Mouse (Mus musculus): ENCODE results near the gene Prune1. TPM values are rescaled to one million over a fixed set of nuclear protein-coding genes. Genes with fewer than 3 reads are reported as not detected.

The Prune1 gene
- 10 to 100 TPM; 31.6 to 32.7 TPM for total RNA-seq (2021)
- long read RNA-seq, experiment 1, transcript Prune1-201 (8 exons, 3,140 nt), result major isoform, 9 of 15 reads
- long read RNA-seq, experiment 1, partial matches to known transcripts, result 2 of 15 reads
- long read RNA-seq, experiment 1, other reads (novel, unspliced or antisense), result 4 of 15 reads
- long read RNA-seq, experiment 2, transcript Prune1-201 (8 exons, 3,140 nt), result major isoform, 9 of 22 reads
- long read RNA-seq, experiment 2, partial matches to known transcripts, result 8 of 22 reads
- long read RNA-seq, experiment 2, other reads (novel, unspliced or antisense), result 5 of 22 reads

GRCm38 (mm10) chr3:95281216-95282126 is at the start of gene Prune1, which contains the start of gene Mindy1:
Gene Prune1 (minus strand): TSS chr3:95282076.
Gene Mindy1 (plus strand): TSS chr3:95281345.
- DNase-seq (ENCODE audit: low spot score in 2 of 2), result peak; percentile 93 to 97

GRCm38 (mm10) chr3:95331528-95331927 is 49.7 kb upstream of the Prune1 start:
- DNase-seq (ENCODE audit: low spot score in 2 of 2), result no peak

DNA sequence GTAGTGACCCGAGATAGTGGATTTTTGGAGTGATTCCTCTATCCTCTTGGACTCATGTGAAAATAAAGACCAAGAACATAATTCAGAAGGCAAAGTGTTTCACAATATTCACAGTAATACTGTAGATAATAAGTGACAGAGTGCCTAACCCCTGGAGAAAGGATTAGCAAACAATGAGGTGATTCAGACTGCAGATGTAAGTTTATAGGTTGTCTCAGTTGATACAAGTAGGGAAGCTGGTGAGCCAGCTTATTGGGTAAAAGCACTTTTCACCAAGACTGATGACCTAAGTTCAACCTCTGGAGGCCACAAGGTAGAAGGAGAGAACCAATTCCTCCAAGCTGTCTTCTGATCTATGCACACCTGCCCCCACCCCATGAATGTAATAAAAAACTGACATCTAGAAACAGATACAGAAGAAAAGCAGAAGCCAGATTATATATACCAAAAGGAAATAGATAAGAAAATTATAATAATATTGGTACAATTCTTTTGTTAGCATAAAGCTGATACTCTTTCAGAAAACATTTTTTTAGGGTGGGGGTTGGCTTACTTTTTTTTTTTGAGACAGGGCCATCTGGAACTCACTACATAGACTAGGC is 47.0 kb upstream of the Prune1 start:
- no peak for DNase-seq (ENCODE audit: low spot score in 2 of 2)

DNA sequence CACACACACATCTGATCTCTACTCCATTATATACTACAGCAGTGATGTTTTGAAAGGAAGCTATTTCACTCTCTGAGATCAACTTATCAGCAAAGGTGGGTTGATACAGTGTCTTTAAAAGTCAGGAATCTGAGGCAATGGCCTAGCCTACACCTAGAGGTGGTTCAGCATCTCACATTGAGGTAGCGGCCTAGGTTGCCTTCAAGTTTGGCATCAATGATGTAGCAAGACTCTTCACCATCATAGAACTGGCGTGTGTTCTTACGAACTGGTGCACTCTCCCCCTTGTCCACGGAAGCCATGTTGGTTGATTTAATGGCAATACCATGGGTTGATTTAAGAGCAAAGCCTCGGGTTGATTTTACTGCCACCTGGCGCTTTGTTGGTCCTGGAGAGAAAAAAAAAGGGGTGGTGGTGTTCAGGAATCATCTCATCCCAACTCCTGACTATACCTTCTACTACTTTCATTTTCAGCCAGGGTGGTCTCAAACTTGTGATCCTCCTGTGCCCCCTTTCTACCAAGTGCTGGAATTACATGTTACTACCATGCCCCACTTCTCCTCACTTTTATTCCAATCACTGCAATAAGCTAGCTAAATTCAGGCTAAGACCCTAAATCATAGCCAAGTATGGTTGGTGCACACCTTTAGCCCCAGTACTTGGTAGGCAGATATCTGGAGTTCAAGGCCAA is 42.7 kb upstream of the Prune1 start:
- DNase-seq (ENCODE audit: low spot score in 2 of 2), result no peak

DNA sequence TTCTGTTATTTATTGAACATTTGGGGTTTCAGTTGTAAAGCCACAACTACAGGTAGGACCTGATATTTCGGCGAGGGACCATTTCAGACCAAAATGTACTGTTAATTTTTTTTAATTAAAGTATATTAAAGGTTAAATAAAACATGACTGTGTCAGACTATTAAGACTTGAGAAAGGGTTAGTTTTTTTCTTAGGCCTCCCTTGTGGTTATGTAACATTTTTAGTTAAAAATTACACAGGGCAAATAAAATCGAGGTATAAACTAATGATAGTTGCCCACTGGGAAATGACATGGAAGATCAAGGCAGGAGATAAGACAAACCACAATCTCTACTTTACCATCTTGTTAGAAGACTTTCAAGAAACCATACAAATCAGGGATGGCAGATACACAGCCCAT is 41.6 kb upstream of the Prune1 start:
- DNase-seq (ENCODE audit: low spot score in 2 of 2), result no peak

DNA sequence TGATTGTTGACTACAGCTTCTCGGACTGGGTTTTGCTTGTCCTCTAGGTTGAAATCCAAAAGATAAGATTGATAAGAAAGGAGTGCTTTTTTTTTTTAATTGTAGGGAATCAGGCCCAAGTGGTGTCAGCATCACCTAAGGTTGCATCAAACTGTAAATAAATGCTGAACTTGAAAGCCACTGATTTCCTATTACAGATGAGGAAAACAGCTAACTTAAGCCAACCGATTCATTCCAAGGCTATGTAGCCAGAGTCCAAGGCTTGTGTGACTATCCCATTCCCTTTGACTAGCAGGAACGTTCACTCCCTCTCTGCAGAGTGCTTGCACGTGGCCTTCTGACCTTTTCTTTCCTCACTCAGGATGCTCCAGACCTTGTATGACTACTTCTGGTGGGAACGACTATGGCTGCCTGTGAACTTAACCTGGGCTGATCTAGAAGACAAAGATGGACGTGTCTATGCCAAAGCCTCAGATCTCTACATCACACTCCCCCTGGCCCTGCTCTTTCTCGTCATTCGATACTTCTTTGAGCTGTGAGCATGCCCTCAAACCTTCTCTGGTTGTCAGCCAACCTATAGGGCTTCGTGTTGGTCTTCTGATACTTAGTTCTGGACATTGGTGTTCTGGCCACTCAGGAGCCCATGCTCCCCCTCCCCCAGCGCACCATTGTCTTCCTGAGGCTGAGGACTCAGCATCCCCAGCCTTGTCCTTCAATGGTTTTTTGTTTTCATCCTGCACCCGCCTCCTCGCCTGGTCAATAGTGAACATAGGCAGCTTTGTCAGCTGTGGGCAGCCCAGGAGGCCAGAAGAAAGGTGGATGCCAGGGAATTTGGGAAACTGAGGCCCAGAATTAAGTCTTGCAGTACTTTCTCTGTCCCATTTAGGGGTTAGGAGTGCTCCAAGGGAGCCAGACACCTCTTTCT is 38.1 kb upstream of the Prune1 start:
- DNase-seq (ENCODE audit: low spot score in 2 of 2), result no peak

DNA sequence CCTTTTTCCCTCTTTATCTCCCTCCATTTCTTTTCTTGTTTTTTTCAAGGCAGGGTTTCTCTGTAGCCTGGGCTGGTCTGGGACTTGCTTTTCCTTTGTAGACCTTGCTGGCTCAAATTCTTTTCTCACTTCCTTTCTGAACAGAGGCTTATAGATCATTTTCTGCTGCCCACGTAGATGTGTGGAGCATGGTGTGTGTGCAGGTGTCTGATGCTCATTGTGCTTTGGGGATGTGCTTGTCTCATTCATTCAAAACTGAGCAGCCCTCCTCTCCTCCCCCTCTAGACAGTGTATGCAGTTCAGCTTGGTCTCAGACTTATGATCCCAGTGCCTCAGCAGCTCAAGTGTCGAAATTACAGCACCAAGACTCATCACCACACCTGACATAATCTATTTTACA is 37.2 kb upstream of the Prune1 start:
- no peak for DNase-seq (ENCODE audit: low spot score in 2 of 2)

DNA sequence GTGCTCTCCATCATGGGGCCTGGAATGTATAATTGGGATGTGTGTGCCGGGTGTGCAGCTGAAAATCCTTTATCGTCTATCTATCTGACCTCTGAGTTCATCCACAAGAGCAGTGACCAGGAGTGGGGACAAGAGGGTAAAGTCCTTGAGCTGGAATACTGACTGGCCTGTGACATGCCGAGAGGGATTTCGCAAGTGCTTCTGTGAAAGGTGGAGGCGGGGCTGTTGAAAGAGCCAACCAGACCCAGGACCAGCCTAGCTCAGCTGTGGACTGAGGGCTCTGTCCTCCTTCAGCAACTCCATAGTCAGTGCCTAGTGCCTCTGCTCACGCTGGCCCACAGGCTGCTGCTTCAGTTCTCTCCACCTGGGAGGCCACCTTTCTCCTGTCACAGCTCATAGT is 36.7 kb upstream of the Prune1 start:
- no peak for DNase-seq (ENCODE audit: low spot score in 2 of 2)

- DNase-seq (ENCODE audit: low spot score in 2 of 2), result no peak
Measured at GRCm38 (mm10) chr3:95317414-95318080, 35.7 kb upstream of the Prune1 start.

GRCm38 (mm10) chr3:95315844-95316550 is 34.1 kb upstream of the Prune1 start:
- DNase-seq (ENCODE audit: low spot score in 2 of 2), result no peak

DNA sequence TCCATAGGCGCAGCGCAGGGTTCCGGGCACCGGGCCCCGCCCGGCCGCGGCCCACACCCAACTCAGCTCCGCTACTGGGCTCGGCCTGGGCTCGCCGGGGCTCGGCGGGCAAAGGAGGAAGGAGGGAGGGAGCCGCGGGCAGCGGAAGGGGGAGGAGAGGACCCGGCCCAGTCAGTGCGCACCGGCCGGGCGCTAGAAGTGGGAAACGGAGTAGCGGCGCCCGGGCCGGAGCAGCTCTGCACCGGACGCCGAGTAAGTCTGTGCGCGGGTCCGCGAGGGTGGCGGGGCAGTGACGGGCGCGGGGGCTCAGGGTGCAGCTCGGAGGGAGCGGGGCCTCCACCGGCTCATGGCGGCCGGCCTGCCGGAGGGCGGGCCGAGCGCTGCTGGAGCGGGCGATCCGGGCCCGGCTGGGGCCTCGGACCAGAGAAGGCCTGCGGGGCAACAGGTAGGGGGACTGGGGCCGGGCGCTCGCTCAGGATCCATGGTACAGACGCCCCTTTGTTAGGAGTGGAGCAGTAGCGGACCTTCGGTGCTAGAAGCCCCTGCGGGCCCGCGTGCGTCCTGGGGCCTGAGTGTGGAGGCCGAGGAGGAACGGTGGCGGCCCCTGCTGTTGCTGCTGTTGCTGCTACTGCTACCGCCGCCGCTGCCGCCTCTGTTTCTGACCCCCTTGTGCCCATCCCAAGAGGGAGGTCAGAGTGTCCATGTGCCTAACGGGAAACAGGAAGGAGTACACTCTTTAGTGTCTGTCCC is 33.4 kb upstream of the Prune1 start:
- DNase-seq (ENCODE audit: low spot score in 2 of 2), result peak; percentile 85 to 90

DNA sequence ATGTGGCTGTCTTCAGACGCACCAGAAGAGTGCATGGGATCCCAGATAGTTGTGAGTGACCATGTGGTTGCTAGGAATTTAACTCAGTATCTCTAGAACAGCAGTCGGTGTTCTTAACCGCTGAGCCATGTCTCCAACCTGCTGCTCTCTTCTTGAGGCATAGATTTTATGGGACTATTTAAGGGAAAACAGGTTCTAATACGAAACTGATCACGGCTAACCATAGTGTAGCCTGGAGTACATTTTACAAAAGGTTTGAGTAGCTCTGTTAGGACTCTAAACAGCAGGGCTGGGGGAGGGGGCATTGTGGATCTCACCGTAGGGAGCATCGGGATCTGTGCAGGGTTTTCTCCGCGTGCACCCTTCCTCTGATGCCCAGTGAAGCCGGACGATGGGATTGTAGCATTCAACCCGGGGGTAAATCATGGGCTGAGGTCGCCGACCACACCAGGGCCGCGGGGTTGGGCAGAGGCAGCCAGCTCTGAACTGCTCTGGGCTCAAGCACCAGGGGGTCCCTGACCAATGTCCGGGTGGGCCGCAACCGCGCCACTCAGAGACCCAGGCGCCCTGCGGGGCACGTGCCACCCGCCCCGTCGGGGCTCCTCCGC is 32.7 kb upstream of the Prune1 start, which contains the start of gene Cers2:
Cers2 (plus strand) TSS at position 306 of the 608 bp plus-strand sequence.
- no peak for DNase-seq (ENCODE audit: low spot score in 2 of 2)

DNA sequence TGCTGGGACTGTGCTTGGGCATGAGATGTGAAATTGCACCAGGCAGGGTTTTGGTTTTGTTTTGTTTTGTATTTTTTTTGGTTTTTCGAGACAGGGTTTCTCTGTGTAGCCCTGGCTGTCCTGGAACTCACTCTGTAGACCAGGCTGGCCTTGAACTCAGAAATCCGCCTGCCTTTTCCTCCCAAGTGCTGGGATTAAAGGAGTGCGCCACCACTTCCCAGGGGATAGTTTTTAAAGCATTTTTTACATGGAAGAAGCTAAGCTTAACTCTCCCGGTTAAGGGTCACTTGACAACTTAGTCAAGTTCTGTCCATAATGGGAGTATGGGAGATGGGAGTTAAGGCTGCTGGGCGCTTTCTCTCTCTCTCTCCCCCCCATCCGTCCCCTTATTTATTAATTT is 32.2 kb upstream of the Prune1 start:
- no peak for DNase-seq (ENCODE audit: low spot score in 2 of 2)

GRCm38 (mm10) chr3:95313476-95313875 is 31.6 kb upstream of the Prune1 start:
- no peak for DNase-seq (ENCODE audit: low spot score in 2 of 2)

DNA sequence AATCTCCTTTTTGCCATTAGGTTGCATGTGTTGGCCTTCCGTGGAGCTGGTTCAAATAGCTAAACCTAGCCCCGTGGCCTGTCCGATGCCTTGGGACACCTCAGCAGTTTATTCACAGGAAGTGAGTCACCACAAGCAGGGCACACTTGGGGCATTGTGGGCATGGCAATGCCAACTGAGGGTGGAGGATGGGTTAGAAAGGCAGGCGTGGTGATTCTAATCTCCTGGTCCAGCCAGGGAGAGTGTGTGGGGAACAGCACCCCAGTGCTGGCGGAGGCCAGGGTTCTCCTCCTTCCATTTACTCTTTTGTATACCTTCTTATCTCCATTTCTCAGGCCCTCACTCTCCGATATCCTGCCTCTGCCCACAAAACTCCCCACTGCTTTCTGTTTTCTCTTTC is 30.7 kb upstream of the Prune1 start:
- no peak for DNase-seq (ENCODE audit: low spot score in 2 of 2)

GRCm38 (mm10) chr3:95310968-95311882 is 29.3 kb upstream of the Prune1 start:
- peak in 1 of 2 experiments; percentile 62 for DNase-seq (ENCODE audit: low spot score in 2 of 2)

DNA sequence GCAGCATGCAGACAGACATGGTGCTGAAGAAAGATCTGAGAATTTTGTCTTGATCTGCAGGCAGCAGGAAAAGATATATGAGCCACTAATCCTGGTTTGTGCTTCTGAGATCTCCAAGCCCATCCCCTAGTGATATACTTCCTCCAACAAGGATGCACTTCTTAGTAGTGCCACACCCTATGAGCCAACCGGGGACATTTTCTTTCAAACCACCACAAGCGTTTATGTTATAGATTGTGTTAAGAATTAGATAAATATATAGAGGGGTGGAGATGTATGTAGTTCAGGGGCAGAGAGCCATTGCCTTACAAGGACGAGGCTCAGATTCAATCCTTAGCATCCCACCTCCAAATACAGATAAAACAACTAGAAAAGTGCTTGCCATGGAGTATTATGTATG is 28.6 kb upstream of the Prune1 start:
- no peak for DNase-seq (ENCODE audit: low spot score in 2 of 2)
